Mouse (Mus musculus) lung, embryonic 14.5 days (tissue): ENCODE measurements at regions not wholly inside any gene's neighbourhood (a gene's known extent, or its start where the extent isn't known, plus 50 kb on each side); places are given as distances from the start of the nearest gene placed in this dataset.

ENCODE experiments used
- ATAC-seq: fragments of 200-750 bp; cut with Nextera tagmentation; 2 replicates; pipeline ENCODE4 v1.8.0; 2017; ENCODE audit warnings: mild to moderate bottlenecking, moderate TSS enrichment, moderate library complexity; ENCODE audit not compliant: insufficient read depth
- DNase-seq: peaks from one replicate; pipeline ENCODE4 v3.0.0-alpha.2; 2015
- H3K27ac ChIP-seq: fragments of 300-500 bp; sonication (generic); 2 replicates; pipeline ENCODE4 v1.5.1; 2014; ENCODE audit warnings: low read depth, mild to moderate bottlenecking, moderate library complexity
- H3K27me3 ChIP-seq: fragments of 300-500 bp; sonication (generic); 2 replicates; pipeline ENCODE4 v1.6.1; 2014; ENCODE audit warnings: low read length, control low read depth; ENCODE audit not compliant: insufficient read depth
- H3K36me3 ChIP-seq: fragments of 300-500 bp; sonication (generic); 2 replicates; pipeline ENCODE4 v1.6.1; 2014; ENCODE audit warnings: control low read depth; ENCODE audit not compliant: insufficient read depth
- H3K4me1 ChIP-seq: fragments of 300-500 bp; sonication (generic); 2 replicates; pipeline ENCODE4 v1.6.1; 2014; ENCODE audit warnings: antibody characterized with exemption, control low read depth; ENCODE audit not compliant: insufficient read depth
- H3K4me2 ChIP-seq: fragments of 300-500 bp; sonication (generic); 2 replicates; pipeline ENCODE4 v1.6.1; 2014; ENCODE audit warnings: mild to moderate bottlenecking
- H3K4me3 ChIP-seq: fragments of 300-500 bp; sonication (generic); 2 replicates; pipeline ENCODE4 v1.5.1; 2014; ENCODE audit warnings: low read depth, low read length
- H3K9ac ChIP-seq: fragments of 300-500 bp; sonication (generic); 2 replicates; pipeline ENCODE4 v1.6.1; 2014
- H3K9me3 ChIP-seq: fragments of 300-500 bp; sonication (generic); 2 replicates; pipeline ENCODE4 v1.6.1; 2016; ENCODE audit warnings: low read depth, low read length, control low read depth
- CTCF ChIP-seq: IDR thresholded peaks from 2 replicates; pipeline ENCODE4 v1.5.1; 2016; ENCODE audit warnings: antibody characterized with exemption, low read depth
- WGBS: fragments of 180-500 bp; shearing (Covaris S2); extraction: QIAGEN DNeasy Blood & Tissue Kit; methylation state at CpG from one replicate; pipeline ENCODE4 v1.1.7; 2014; 5-methylcytosine and 5-hydroxymethylcytosine counted together

GRCm38 (mm10) chr4:131346727-131347126 lies 402.5 kb downstream of the Matn1 start:
- H3K4me3 ChIP-seq, result no peak overlapping the region

GRCm38 (mm10) chr4:131350268-131350667 lies 406.1 kb downstream of the Matn1 start:
- no peak overlapping the region for H3K27ac ChIP-seq
- no peak for TF ChIP-seq CTCF
- ATAC-seq (no peak), DNase-seq (no peak)
- 41% methylated on average over 7 of the region's 7 CpGs for WGBS
- H3K4me3 ChIP-seq, result no peak overlapping the region
- H3K36me3 ChIP-seq, result no peaks in the 10 kb centered on the region
- no peaks in the 10 kb centered on the region for H3K4me1 ChIP-seq
- H3K9ac ChIP-seq, result no peak overlapping the region
- no peaks in the 10 kb centered on the region for H3K27me3 ChIP-seq
- H3K4me2 ChIP-seq, result no peak overlapping the region
- no peaks in the 10 kb centered on the region for H3K9me3 ChIP-seq

More at GRCm38 (mm10) chr4:131346727-131347126, 402.5 kb downstream of the Matn1 start:
- H3K27me3 ChIP-seq, result no peaks in the 10 kb centered on the region
- ATAC-seq (no peak), DNase-seq (no peak)
- no peak overlapping the region for H3K4me2 ChIP-seq
- H3K27ac ChIP-seq, result no peak overlapping the region
- H3K4me1 ChIP-seq, result no peaks in the 10 kb centered on the region
- no peaks in the 10 kb centered on the region for H3K9me3 ChIP-seq
- TF ChIP-seq CTCF, result no peak
- no peak overlapping the region for H3K9ac ChIP-seq
- WGBS, result 59% methylated on average over 3 of the region's 3 CpGs
- H3K36me3 ChIP-seq, result no peaks in the 10 kb centered on the region

DNA sequence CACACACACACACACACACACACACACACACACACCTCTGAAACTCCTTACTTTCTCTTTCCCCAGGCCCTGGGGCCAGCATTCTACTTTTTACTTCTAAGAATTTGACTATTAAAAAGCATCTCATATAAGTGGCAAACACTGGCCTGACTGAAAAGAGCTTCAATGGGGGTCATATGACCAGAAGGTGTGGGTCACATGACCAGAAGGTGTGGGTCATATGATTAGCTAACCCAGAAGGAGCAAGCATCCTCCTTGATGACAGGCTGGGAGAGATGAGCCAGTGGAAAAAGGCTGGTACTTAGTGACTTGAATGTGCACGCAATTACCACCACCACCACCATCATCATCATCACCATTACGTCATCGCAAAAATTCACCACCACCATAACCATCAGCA lies 410.7 kb downstream of the Matn1 start:
- Histone ChIP-seq H3K27ac (no peak overlapping the region), H3K27me3 (no peaks in the 10 kb centered on the region), H3K4me3 (no peak overlapping the region), H3K36me3 (no peaks in the 10 kb centered on the region), H3K4me2 (no peak overlapping the region), H3K4me1 (no peaks in the 10 kb centered on the region; the same call in 1 of the 2 replicates), H3K9ac (no peak overlapping the region), H3K9me3 (no peaks in the 10 kb centered on the region)
- ATAC-seq (no peak), DNase-seq (no peak)
- TF ChIP-seq CTCF, result no peak
- WGBS, result 92% methylated on average over 3 of the region's 3 CpGs

DNA sequence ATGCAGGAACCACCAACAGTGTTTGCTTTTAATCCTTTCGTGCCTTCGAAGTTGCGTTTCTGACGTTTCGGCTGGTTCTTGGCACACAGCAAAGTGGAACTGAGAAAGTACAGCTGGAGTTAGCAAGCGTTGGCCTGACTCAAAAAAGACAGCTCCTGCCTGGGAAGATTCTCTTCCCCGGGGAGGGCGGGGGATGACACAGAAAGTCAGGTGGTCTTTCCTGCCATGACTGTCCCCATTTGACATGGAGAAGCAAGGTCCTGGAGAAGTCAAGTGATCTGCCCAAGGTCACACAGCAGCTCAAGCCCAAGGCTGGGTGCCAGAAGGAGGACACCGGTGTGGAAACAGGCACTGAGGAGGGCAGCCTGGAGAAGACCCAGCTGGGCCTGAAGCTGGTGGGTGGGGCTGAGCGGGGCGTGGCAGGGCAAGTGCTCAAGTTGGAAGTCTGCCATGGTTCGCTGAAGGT lies 411.4 kb downstream of the Matn1 start:
- Histone ChIP-seq H3K4me1 (no peaks in the 10 kb centered on the region; the same call in 1 of the 2 replicates), H3K36me3 (no peaks in the 10 kb centered on the region), H3K9me3 (no peaks in the 10 kb centered on the region), H3K4me3 (no peak overlapping the region), H3K27me3 (no peaks in the 10 kb centered on the region), H3K4me2 (peak overlapping the region; percentile 24; the same call in 1 of the 2 replicates), H3K9ac (no peak overlapping the region), H3K27ac (no peak overlapping the region)
- TF ChIP-seq CTCF, result no peak
- ATAC-seq, result peak; percentile 63; the same call in 1 of the 2 replicates
- WGBS, result 51% methylated on average over 12 of the region's 12 CpGs
- DNase-seq, result peak; percentile 89

DNA sequence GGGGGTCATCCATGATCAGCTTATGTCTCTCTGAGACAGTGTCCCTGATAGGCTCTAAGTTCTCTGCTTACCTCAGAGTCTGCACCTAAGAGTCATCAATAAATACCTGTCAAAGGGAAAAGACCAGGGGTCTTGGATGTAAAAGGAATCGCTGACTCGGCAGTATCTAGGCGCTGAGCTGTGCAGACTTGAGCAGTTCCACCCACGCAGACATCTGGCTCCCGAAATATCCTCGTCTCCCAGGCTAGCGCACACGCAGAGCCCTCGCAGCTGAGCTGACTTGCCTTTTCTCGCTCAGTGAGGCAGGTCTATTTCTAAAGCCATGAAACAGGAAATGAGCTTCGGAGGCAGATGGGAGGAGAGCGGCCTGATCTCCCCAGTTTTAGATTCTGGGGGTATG lies 412.1 kb downstream of the Matn1 start:
- WGBS, result 64% methylated on average over 12 of the region's 12 CpGs

DNA sequence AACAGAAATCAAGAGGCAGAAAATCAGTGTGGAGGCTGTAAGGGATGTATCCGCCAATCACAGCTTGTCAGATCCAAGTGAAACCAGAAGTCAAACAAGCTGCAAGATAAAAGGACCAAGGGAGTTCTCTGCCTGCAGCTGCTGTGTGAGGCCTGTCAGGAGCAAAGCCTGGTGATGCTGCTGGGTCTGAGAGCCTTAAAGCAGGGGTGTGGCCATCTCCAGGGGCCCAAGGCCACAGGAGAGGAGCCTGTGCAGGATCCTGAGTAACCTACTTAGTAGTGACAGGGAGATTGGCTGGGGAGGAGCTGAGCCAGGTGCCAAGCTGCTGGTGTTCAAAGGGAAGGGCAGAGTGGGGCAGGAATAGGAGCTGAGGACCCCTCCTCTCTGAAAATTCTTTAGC lies 418.8 kb downstream of the Matn1 start:
- Histone ChIP-seq H3K36me3 (no peaks in the 10 kb centered on the region), H3K27me3 (no peaks in the 10 kb centered on the region), H3K4me3 (no peak overlapping the region), H3K9ac (no peak overlapping the region), H3K4me2 (no peak overlapping the region), H3K27ac (no peak overlapping the region), H3K9me3 (no peaks in the 10 kb centered on the region), H3K4me1 (no peaks in the 10 kb centered on the region)
- WGBS, result 50% methylated on average over 1 of the region's 1 CpGs
- ATAC-seq (no peak), DNase-seq (no peak)
- TF ChIP-seq CTCF, result no peak

More for the DNA sequence above, 412.1 kb downstream of the Matn1 start:
- no peak overlapping the region for H3K4me3 ChIP-seq
- no peaks in the 10 kb centered on the region for H3K36me3 ChIP-seq
- no peaks in the 10 kb centered on the region for H3K9me3 ChIP-seq
- H3K27me3 ChIP-seq, result no peaks in the 10 kb centered on the region
- ATAC-seq, result no peak
- no peak overlapping the region for H3K9ac ChIP-seq
- H3K4me2 ChIP-seq, result no peak overlapping the region
- peak; percentile 41 for DNase-seq
- no peak for TF ChIP-seq CTCF
- H3K4me1 ChIP-seq, result no peaks in the 10 kb centered on the region; the same call in 1 of the 2 replicates
- no peak overlapping the region for H3K27ac ChIP-seq

- Histone ChIP-seq H3K4me2 (no peak overlapping the region), H3K9me3 (no peaks in the 10 kb centered on the region), H3K4me3 (no peak overlapping the region), H3K4me1 (no peaks in the 10 kb centered on the region), H3K36me3 (no peaks in the 10 kb centered on the region), H3K27ac (no peak overlapping the region), H3K9ac (no peak overlapping the region), H3K27me3 (no peaks in the 10 kb centered on the region)
- ATAC-seq (no peak), DNase-seq (peak; percentile 55)
- 24% methylated on average over 6 of the region's 6 CpGs for WGBS
- peak; percentile 51 for TF ChIP-seq CTCF
Observed at GRCm38 (mm10) chr4:131364671-131365252, 420.6 kb downstream of the Matn1 start.

- Histone ChIP-seq H3K4me1 (no peaks in the 10 kb centered on the region), H3K4me3 (no peak overlapping the region), H3K27ac (no peak overlapping the region), H3K36me3 (no peaks in the 10 kb centered on the region), H3K27me3 (no peaks in the 10 kb centered on the region), H3K9me3 (no peaks in the 10 kb centered on the region), H3K9ac (no peak overlapping the region), H3K4me2 (no peak overlapping the region)
- ATAC-seq (no peak), DNase-seq (no peak)
- 60% methylated on average over 2 of the region's 2 CpGs for WGBS
- peak; percentile 29; the same call in 1 of the 2 replicates for TF ChIP-seq CTCF
Observed at GRCm38 (mm10) chr4:131366006-131366405, 421.8 kb downstream of the Matn1 start.
